Mouse (Mus musculus) heart, postnatal 4 days (tissue): Measurements from ENCODE around the gene Fbxl21. TPM values are rescaled to one million over a fixed set of nuclear protein-coding genes. Genes with fewer than 3 reads are reported as not detected.

Experiments
- DNase-seq: peaks from one replicate; pipeline ENCODE4 v3.0.0; 2021
- total RNA-seq, 2 experiments: library from RNA; stranded (reverse); gene quantifications; 2 replicates each; pipeline ENCODE4 v1.2.3; 2021

Fbxl21 gene
- total RNA-seq, 2 experiments from 2014 or later = 0.72 to 0.88 TPM

GRCm38 (mm10) chr13:56581961-56582434 lies 59.7 kb downstream of the Fbxl21 start:
- DNase-seq = peak; percentile 73

GRCm38 (mm10) chr13:56582720-56583119 lies 60.4 kb downstream of the Fbxl21 start:
- DNase-seq = no peak

DNA sequence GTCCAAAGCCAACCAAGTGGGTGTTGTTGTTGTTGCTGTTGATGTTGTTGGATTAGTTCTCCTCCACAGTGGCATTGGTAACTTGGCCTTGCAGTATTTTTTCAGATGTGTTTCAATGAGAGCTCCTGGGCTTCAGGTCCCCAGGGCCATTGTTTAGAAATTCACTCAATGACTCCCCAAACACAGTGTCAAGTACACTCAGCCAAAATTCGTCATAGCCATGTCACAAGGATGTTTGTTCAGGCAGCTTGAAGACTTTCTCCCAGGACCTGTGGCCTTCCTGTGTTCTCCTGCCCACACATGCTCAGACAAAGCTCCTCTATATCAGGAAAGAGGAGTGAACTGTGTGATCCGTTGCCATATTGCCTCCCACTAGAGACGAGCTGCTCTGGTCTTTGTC lies 63.8 kb downstream of the Fbxl21 start:
- DNase-seq = no peak

Other genes with a start within 250 kb of the Fbxl21 start
- under 1 TPM; 0.20 to 0.24 TPM for gene Cxcl14, start 225.9 kb upstream of the Fbxl21 start, total RNA-seq
- not detected for gene Gm3045, start 95.9 kb upstream of the Fbxl21 start, total RNA-seq
- under 1 TPM in 1 of 2 experiments, not detected in 1; 0.07 TPM for gene Slc25a48, start 84.1 kb upstream of the Fbxl21 start, total RNA-seq
- not detected for gene Il9, start 40.2 kb upstream of the Fbxl21 start, total RNA-seq
- gene Lect2, start 26.0 kb downstream of the Fbxl21 start, total RNA-seq = not detected
- 10 to 100 TPM; 20.0 to 24.1 TPM for gene Tgfbi, start 87.1 kb downstream of the Fbxl21 start, total RNA-seq
- 10 to 100 TPM; 48.8 to 54.3 TPM for gene Smad5, start 180.5 kb downstream of the Fbxl21 start, total RNA-seq
- under 1 TPM in 1 of 2 experiments, not detected in 1; 0.19 TPM for gene Gm45623, start 231.4 kb downstream of the Fbxl21 start, total RNA-seq